Mouse (Mus musculus): ENCODE data around the gene Lhfp.

GRCm38 (mm10) chr3:53059959-53060358, 18.6 kb downstream of the Lhfp start:
- TF ChIP-seq POLR2A (IDR thresholded peaks at IDR 0.05; ENCODE audit: control insufficient read depth, low read depth, low read length) (no peak), CTCF (IDR thresholded peaks at IDR 0.05; ENCODE audit: control insufficient read depth, insufficient read depth, insufficient replicate concordance, low read depth, low read length) (no peak)

Measured in testis, adult 2 months (tissue).